Mouse (Mus musculus): ENCODE measurements around the gene Rab1a.

GRCm38 (mm10) chr11:20232016-20232755 lies 31.0 kb downstream of the Rab1a start:
- no peak for TF ChIP-seq CTCF (IDR thresholded peaks at IDR 0.05; ENCODE audit: control insufficient read depth, insufficient read depth, low read length)
- TF ChIP-seq POLR2A (IDR thresholded peaks at IDR 0.05; ENCODE audit: borderline replicate concordance, control insufficient read depth, low read depth, low read length) = no peak
